Mouse (Mus musculus) left cerebral cortex, adult 8-10 months (tissue): ENCODE data around the gene Rps19. TPM values are rescaled to one million over a fixed set of nuclear protein-coding genes. Genes with fewer than 3 reads are reported as not detected.
"Not testable (repeated sequence)": the region's sequence is repeated elsewhere in the genome, so short reads cannot be mapped to it uniquely, and the experiment has no call there.

ENCODE experiments used
- DNase-seq, 2 experiments: peaks; one replicate each; pipeline ENCODE4 v3.0.0; 2022; ENCODE audit warnings: low spot score in 2 of 2
- total RNA-seq, 4 experiments: library from RNA; stranded (reverse); gene quantifications; 2 replicates each; pipeline ENCODE4 v1.2.4; 2022

The Rps19 gene
- total RNA-seq, 4 experiments from 2014 or later: 577 to 601 (median 592) TPM

GRCm38 (mm10) chr7:24869532-24870165 is 14.5 kb upstream of the Rps19 start, which contains the start of the genes Lypd4 and Dmrtc2:
TSS of gene Lypd4 (minus strand) at chr7:24869941.
TSS of gene Dmrtc2 (plus strand) at chr7:24870057.
- no peak for DNase-seq

GRCm38 (mm10) chr7:24877588-24877987 is 6.6 kb upstream of the Rps19 start:
- no peak for DNase-seq

- DNase-seq: no peak
These were observed 4.6 kb upstream of the Rps19 start for GRCm38 (mm10) chr7:24879620-24880019.

- DNase-seq: no peak
These were observed 1.6 kb upstream of the Rps19 start for GRCm38 (mm10) chr7:24882416-24883199.

- DNase-seq: no peak
These were observed 621 bp downstream of the Rps19 start for GRCm38 (mm10) chr7:24884693-24885291.

- DNase-seq: no peak
These were observed 1.5 kb downstream of the Rps19 start for GRCm38 (mm10) chr7:24885468-24886307.

GRCm38 (mm10) chr7:24886308-24886633 is 2.1 kb downstream of the Rps19 start:
- DNase-seq: no peak

GRCm38 (mm10) chr7:24887096-24887495 is 2.9 kb downstream of the Rps19 start:
- DNase-seq: no peak

- no peak for DNase-seq
These were observed 5.5 kb downstream of the Rps19 start for GRCm38 (mm10) chr7:24889431-24890220.

GRCm38 (mm10) chr7:24890281-24891216 is 6.4 kb downstream of the Rps19 start:
- no peak for DNase-seq

GRCm38 (mm10) chr7:24891241-24892124 is 7.3 kb downstream of the Rps19 start:
- no peak for DNase-seq

GRCm38 (mm10) chr7:24892125-24892583 is 8.0 kb downstream of the Rps19 start:
- no peak for DNase-seq

- DNase-seq: not testable (repeated sequence)
These were observed 11.6 kb downstream of the Rps19 start for GRCm38 (mm10) chr7:24895749-24896148.

GRCm38 (mm10) chr7:24896269-24896668 is 12.1 kb downstream of the Rps19 start:
- no peak for DNase-seq

- no peak for DNase-seq
These were observed 13.1 kb downstream of the Rps19 start, which contains the start of gene Cd79a for GRCm38 (mm10) chr7:24897224-24897623. TSS of gene Cd79a (plus strand) at chr7:24897381.

- DNase-seq: no peak
These were observed 13.8 kb downstream of the Rps19 start for GRCm38 (mm10) chr7:24897959-24898358.

GRCm38 (mm10) chr7:24901114-24901513 is 16.9 kb downstream of the Rps19 start:
- DNase-seq: no peak

GRCm38 (mm10) chr7:24901842-24902241 is 17.7 kb downstream of the Rps19 start:
- no peak for DNase-seq
